In the genomic region with DNA sequence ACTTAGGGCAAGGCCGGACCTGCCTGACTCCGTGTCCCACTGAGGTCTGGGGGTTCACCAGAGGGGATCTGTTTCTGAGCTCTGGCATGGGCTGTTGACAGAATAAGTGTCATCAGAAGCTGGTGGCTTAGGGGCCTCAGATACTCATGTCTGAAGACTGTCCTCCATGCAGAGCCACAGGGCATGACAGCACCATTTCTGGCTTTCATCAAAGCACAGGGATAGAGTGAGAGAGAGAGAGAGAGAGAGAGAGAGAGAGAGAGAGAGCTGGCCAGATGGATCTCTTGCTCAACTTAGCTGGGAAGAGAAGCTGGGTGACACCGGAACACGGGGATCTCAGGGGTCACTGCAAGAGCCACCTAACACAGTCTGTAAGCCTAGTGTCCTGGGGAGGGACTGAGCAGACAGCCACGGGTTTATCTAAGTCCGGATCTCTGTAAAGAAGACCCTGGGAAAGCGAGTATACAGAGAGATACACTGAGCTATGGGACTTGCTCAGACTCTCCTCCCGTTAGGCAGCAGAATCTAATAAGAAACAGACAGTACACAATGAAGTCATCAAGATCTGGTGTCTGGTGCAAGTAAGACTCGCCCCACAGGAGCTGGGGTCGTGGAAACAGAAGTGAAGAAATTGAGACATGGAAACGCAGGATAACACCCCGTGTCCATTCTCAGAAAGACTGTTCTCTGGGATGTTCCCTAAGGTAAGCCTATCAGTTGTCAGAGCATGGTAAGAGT, we compare ENCODE assay signal across 14 mouse cellular contexts. TPM values are rescaled to one million over a fixed set of nuclear protein-coding genes. Genes with fewer than 3 reads are reported as not detected.
DNase-seq lines count a peak whose midpoint lies in the region; ATAC-seq and TF ChIP-seq lines count a peak whose summit lies in the region.
"Had no signal": no experiment of that assay in that cellular context is flagged by ENCODE, and none has a peak within 500 bp of the region (broad histone marks: within the 10 kb centered on the region; RNA-seq: fewer than 3 reads in every experiment).

No protein-coding gene starts in this region.

- TF ChIP-seq CTCF in gastrocnemius, adult 2 months (IDR thresholded peaks at IDR 0.05) = no peak

- no peak overlapping the region for H3K9ac ChIP-seq in hindbrain, embryonic 14.5 days
- no peak overlapping the region for H3K9ac ChIP-seq in hindbrain, embryonic 12.5 days
- H3K9ac ChIP-seq in embryonic facial prominence, embryonic 13.5 days = 0 out of 2 replicates have a peak overlapping the region, but pooled peaks have one; percentile 28
- no peak overlapping the region for H3K9ac ChIP-seq in limb, embryonic 15.5 days

- DNase-seq in gastrocnemius, adult 2 months = no peak
- DNase-seq in gastrocnemius, postnatal 36 days = no peak
- DNase-seq in hindbrain, embryonic 14.5 days (ENCODE audit: low spot score) = no peak
- DNase-seq in left cerebral cortex, adult 18-20 months (ENCODE audit: low spot score in 2 of 2) = no peak
- DNase-seq: adrenal gland, postnatal 14 days; cerebellum, postnatal 25 days; liver had no signal

- 75% methylated on average over 12 of the region's 12 CpGs for WGBS in hindbrain, embryonic 14.5 days
- WGBS in hindbrain, embryonic 12.5 days = 66% methylated on average over 12 of the region's 12 CpGs
- 29% methylated on average over 12 of the region's 12 CpGs for WGBS in embryonic facial prominence, embryonic 13.5 days
- WGBS in limb, embryonic 15.5 days = 36% methylated on average over 12 of the region's 12 CpGs

- no peak for ATAC-seq in hindbrain, embryonic 14.5 days (ENCODE audit: low FRiP score)
- ATAC-seq in hindbrain, embryonic 12.5 days (ENCODE audit: low FRiP score) = no peak
- 0 out of 2 replicates have a peak, but pooled peaks have one; percentile 54 for ATAC-seq in embryonic facial prominence, embryonic 13.5 days (ENCODE audit: insufficient number of reproducible peaks, insufficient read depth, low FRiP score, low TSS enrichment, low read depth)
- peak; percentile 28; the same call in 1 of the 2 replicates for ATAC-seq in limb, embryonic 15.5 days (ENCODE audit: insufficient number of reproducible peaks, low FRiP score, low TSS enrichment, low read depth)
- no peak for ATAC-seq in erythroid progenitor cell, adult 5-6 weeks (replicated peaks; ENCODE audit: low FRiP score, poor library complexity, severe bottlenecking)

- no peaks in the 10 kb centered on the region for H3K27me3 ChIP-seq in hindbrain, embryonic 14.5 days (ENCODE audit: control insufficient read depth, insufficient read depth, low read length)
- no peaks in the 10 kb centered on the region for H3K27me3 ChIP-seq in hindbrain, embryonic 12.5 days
- H3K27me3 ChIP-seq in embryonic facial prominence, embryonic 13.5 days = peaks cover 7% of the 10 kb centered on the region; the same call in 1 of the 2 replicates
- H3K27me3 ChIP-seq in limb, embryonic 15.5 days = no peaks in the 10 kb centered on the region

- no peaks in the 10 kb centered on the region for H3K9me3 ChIP-seq in hindbrain, embryonic 14.5 days (ENCODE audit: control insufficient read depth, low read length)
- H3K9me3 ChIP-seq in hindbrain, embryonic 12.5 days (replicated peaks) = no peaks in the 10 kb centered on the region
- H3K9me3 ChIP-seq in embryonic facial prominence, embryonic 13.5 days = no peaks in the 10 kb centered on the region
- no peaks in the 10 kb centered on the region for H3K9me3 ChIP-seq in limb, embryonic 15.5 days
- H3K9me3 ChIP-seq: megakaryocyte, embryonic 14.5 days had no signal

- H3K4me2 ChIP-seq in hindbrain, embryonic 14.5 days (replicated peaks) = no peak overlapping the region
- no peak overlapping the region for H3K4me2 ChIP-seq in hindbrain, embryonic 12.5 days (replicated peaks)
- H3K4me2 ChIP-seq in embryonic facial prominence, embryonic 13.5 days = peak overlapping the region; percentile 36
- H3K4me2 ChIP-seq in limb, embryonic 15.5 days = peak overlapping the region; percentile 27; the same call in 1 of the 2 replicates

- no peaks in the 10 kb centered on the region for H3K36me3 ChIP-seq in hindbrain, embryonic 14.5 days (replicated peaks; ENCODE audit: control insufficient read depth, insufficient read depth)
- no peaks in the 10 kb centered on the region for H3K36me3 ChIP-seq in hindbrain, embryonic 12.5 days
- H3K36me3 ChIP-seq in embryonic facial prominence, embryonic 13.5 days = no peaks in the 10 kb centered on the region
- H3K36me3 ChIP-seq in limb, embryonic 15.5 days = no peaks in the 10 kb centered on the region

- 0 out of 2 replicates have a peak overlapping the region, but pooled peaks have one; percentile 8 for H3K27ac ChIP-seq in gastrocnemius, adult 2 months
- H3K27ac ChIP-seq in hindbrain, embryonic 14.5 days = 0 out of 2 replicates have a peak overlapping the region, but pooled peaks have one; percentile 32
- no peak overlapping the region for H3K27ac ChIP-seq in hindbrain, embryonic 12.5 days
- peak overlapping the region; percentile 60; the same call in 1 of the 2 replicates for H3K27ac ChIP-seq in embryonic facial prominence, embryonic 13.5 days
- H3K27ac ChIP-seq in limb, embryonic 15.5 days = peak overlapping the region; percentile 78
- H3K27ac ChIP-seq: kidney, postnatal 0 days had no signal

- no peaks in the 10 kb centered on the region for H3K4me1 ChIP-seq in hindbrain, embryonic 14.5 days (replicated peaks; ENCODE audit: control insufficient read depth, insufficient read depth, low read length)
- H3K4me1 ChIP-seq in hindbrain, embryonic 12.5 days = peaks cover 15% of the 10 kb centered on the region
- H3K4me1 ChIP-seq in embryonic facial prominence, embryonic 13.5 days = peaks cover 32% of the 10 kb centered on the region
- H3K4me1 ChIP-seq in limb, embryonic 15.5 days = peaks cover 30% of the 10 kb centered on the region

- intact Hi-C loops in gastrocnemius, adult 2 months (cut with DNase I) = no loop called here
- intact Hi-C loops in gastrocnemius, postnatal 36 days (cut with DNase I) = no loop called here

- H3K4me3 ChIP-seq in gastrocnemius, adult 2 months = peak overlapping the region; percentile 21; the same call in 1 of the 2 replicates
- H3K4me3 ChIP-seq in hindbrain, embryonic 14.5 days (replicated peaks; ENCODE audit: low read length) = no peak overlapping the region
- H3K4me3 ChIP-seq in hindbrain, embryonic 12.5 days = no peak overlapping the region
- no peak overlapping the region for H3K4me3 ChIP-seq in embryonic facial prominence, embryonic 13.5 days
- peak overlapping the region; percentile 11; the same call in 1 of the 2 replicates for H3K4me3 ChIP-seq in limb, embryonic 15.5 days

RNA-seq across cellular contexts. Expression of gene Medag, which starts 42.8 kb away (rescaled TPM):
- total RNA-seq in gastrocnemius, adult 2 months (2021) = 10 to 100 TPM; 12.6 to 15.1 TPM
- total RNA-seq in gastrocnemius, postnatal 36 days (2021) = 10 to 100 TPM; 14.9 to 15.1 TPM
- 2.5 and 4.0 TPM in 2 replicates for polyA plus RNA-seq in hindbrain, embryonic 14.5 days (2014; fragmentation: Nextera tagmentation; extraction: Ambion mirVana)
- polyA plus RNA-seq in hindbrain, embryonic 12.5 days (2016; fragmentation: Nextera tagmentation; extraction: Ambion mirVana) = 1.0 and 1.1 TPM in 2 replicates
- polyA plus RNA-seq in embryonic facial prominence, embryonic 13.5 days (2015; fragmentation: Nextera tagmentation; extraction: Ambion mirVana) = 0.48 and 0.93 TPM in 2 replicates
- polyA plus RNA-seq in limb, embryonic 15.5 days (2015; fragmentation: Nextera tagmentation; extraction: Ambion mirVana) = 4.2 and 4.8 TPM in 2 replicates
- 10 to 100 TPM; 18.6 to 23.0 TPM for total RNA-seq in left cerebral cortex, adult 18-20 months (2021)
- total RNA-seq in erythroid progenitor cell, adult 5-6 weeks (2015; ENCODE audit: low replicate concordance) = not detected in 2 replicates
- total RNA-seq in erythroid progenitor cell, adult 5-6 weeks (2017; ENCODE audit: low replicate concordance) = not detected in 2 replicates
- total RNA-seq: granulocyte monocyte progenitor cell, adult 5-6 weeks had no signal

Comparison
In these comparisons a context has a peak if more than half of its experiments do, and no peak if none do; other contexts are left out.
1. H3K4me3 ChIP-seq: peak in gastrocnemius, adult 2 months (single experiment) and limb, embryonic 15.5 days (single experiment); none in hindbrain, embryonic 14.5 days (single experiment), hindbrain, embryonic 12.5 days (single experiment) and embryonic facial prominence, embryonic 13.5 days (single experiment).
2. ATAC-seq: peak in embryonic facial prominence, embryonic 13.5 days (single experiment) and limb, embryonic 15.5 days (single experiment); none in hindbrain, embryonic 14.5 days (single experiment), hindbrain, embryonic 12.5 days (single experiment) and erythroid progenitor cell, adult 5-6 weeks (single experiment).
3. H3K4me2 ChIP-seq: peak in embryonic facial prominence, embryonic 13.5 days (single experiment) and limb, embryonic 15.5 days (single experiment); none in hindbrain, embryonic 14.5 days (single experiment) and hindbrain, embryonic 12.5 days (single experiment).
4. RNA of gene Medag, which starts 42.8 kb away (total RNA-seq): 18.6 to 23.0 TPM in left cerebral cortex, adult 18-20 months, 12.6 to 15.1 TPM in gastrocnemius, adult 2 months and 14.9 to 15.1 TPM in gastrocnemius, postnatal 36 days; not detected in erythroid progenitor cell, adult 5-6 weeks; every median in the first group is over 10 times any median in the second.